Mouse (Mus musculus): ENCODE results near the gene Togaram2. TPM values are rescaled to one million over a fixed set of nuclear protein-coding genes. Genes with fewer than 3 reads are reported as not detected.

Gene Togaram2
- polyA plus RNA-seq, 1 experiment from 2014 or later = 2.3 TPM

GRCm38 (mm10) chr17:71705113-71705512 lies 32.1 kb downstream of the Togaram2 start:
- H3K4me1 ChIP-seq (ENCODE audit: control insufficient read depth, insufficient read depth, low read length) = peaks cover 18% of the 10 kb centered on the region
- no peaks in the 10 kb centered on the region for H3K27me3 ChIP-seq (ENCODE audit: control insufficient read depth, insufficient read depth, low read length)
- WGBS = 29% methylated on average over 1 of the region's 1 CpGs
- peak overlapping the region; percentile 85 for H3K27ac ChIP-seq (ENCODE audit: low read length)
- H3K4me2 ChIP-seq (ENCODE audit: low read depth, low read length) = no peak overlapping the region
- peaks cover 5% of the 10 kb centered on the region; the same call in 1 of the 2 replicates for H3K9me3 ChIP-seq (replicated peaks; ENCODE audit: control insufficient read depth, low read length)
- H3K9ac ChIP-seq (ENCODE audit: low read length) = peak overlapping the region; percentile 28
- H3K36me3 ChIP-seq (ENCODE audit: control insufficient read depth, insufficient read depth) = no peaks in the 10 kb centered on the region
- no peak overlapping the region for H3K4me3 ChIP-seq (ENCODE audit: low read length)
- peak; percentile 13; the same call in 1 of the 2 replicates for ATAC-seq (replicated peaks; ENCODE audit: extremely low read depth, insufficient read depth, low FRiP score)

DNA sequence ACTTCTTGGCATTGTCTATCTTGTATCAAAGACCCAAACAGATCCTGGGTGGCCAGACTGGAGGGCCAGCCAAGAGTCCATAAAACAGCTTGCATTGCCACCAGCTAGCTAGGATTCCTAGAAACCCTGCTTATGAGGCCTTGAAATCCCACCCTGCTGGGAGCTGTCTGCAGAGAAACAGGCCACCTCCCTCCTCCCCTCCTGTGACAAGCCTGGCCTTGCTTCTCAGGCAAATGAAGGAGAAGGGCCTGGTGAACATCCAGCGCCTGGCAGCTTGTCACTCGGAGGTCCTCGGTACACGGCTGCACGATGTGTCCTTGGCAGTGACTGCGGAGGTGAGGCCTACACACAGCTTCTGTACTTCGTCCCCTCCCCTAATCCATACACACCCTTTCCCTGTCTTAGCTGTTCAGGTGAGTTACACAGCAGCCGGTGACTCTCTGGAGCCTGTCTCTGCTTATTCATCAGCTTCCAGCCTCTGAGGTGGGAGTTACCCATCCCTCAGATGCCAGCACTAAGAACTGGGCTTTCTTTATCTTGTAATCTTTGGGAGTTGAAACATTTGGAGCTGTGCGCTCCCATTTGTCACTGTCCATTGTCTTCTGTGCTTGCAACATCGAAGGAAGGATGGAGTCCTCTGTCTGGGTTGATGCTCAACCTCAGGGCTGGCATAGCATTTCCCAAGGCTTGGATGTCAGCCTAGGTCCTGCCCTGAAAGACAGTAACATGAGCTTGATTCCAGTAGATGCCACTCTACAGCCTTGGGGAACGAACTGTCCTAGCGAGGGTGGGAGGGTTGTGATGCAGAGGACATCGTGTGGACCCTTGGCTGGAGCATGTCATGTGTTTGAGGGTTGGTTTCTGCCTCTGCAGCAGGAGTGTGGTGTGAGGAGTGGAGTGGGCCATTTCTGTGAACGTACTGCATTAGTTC lies 32.8 kb downstream of the Togaram2 start:
- no peak overlapping the region for H3K4me3 ChIP-seq (ENCODE audit: low read length)
- H3K27me3 ChIP-seq (ENCODE audit: control insufficient read depth, insufficient read depth, low read length) = no peaks in the 10 kb centered on the region
- peaks cover 5% of the 10 kb centered on the region; the same call in 1 of the 2 replicates for H3K9me3 ChIP-seq (replicated peaks; ENCODE audit: control insufficient read depth, low read length)
- WGBS = 54% methylated on average over 14 of the region's 14 CpGs
- no peaks in the 10 kb centered on the region for H3K36me3 ChIP-seq (ENCODE audit: control insufficient read depth, insufficient read depth)
- H3K4me2 ChIP-seq (ENCODE audit: low read depth, low read length) = no peak overlapping the region
- H3K27ac ChIP-seq (ENCODE audit: low read length) = peak overlapping the region; percentile 85
- peak; percentile 66 for ATAC-seq (replicated peaks; ENCODE audit: extremely low read depth, insufficient read depth, low FRiP score)
- H3K4me1 ChIP-seq (ENCODE audit: control insufficient read depth, insufficient read depth, low read length) = peaks cover 18% of the 10 kb centered on the region
- peak overlapping the region; percentile 28 for H3K9ac ChIP-seq (ENCODE audit: low read length)

GRCm38 (mm10) chr17:71707715-71708114 lies 34.7 kb downstream of the Togaram2 start:
- Histone ChIP-seq H3K4me2 (ENCODE audit: low read depth, low read length) (no peak overlapping the region), H3K36me3 (ENCODE audit: control insufficient read depth, insufficient read depth) (no peaks in the 10 kb centered on the region), H3K9ac (ENCODE audit: low read length) (no peak overlapping the region), H3K4me1 (ENCODE audit: control insufficient read depth, insufficient read depth, low read length) (peaks cover 28% of the 10 kb centered on the region), H3K9me3 (replicated peaks; ENCODE audit: control insufficient read depth, low read length) (peaks cover 5% of the 10 kb centered on the region; the same call in 1 of the 2 replicates), H3K27ac (ENCODE audit: low read length) (no peak overlapping the region), H3K27me3 (ENCODE audit: control insufficient read depth, insufficient read depth, low read length) (no peaks in the 10 kb centered on the region), H3K4me3 (ENCODE audit: low read length) (no peak overlapping the region)
- no peak for ATAC-seq (replicated peaks; ENCODE audit: extremely low read depth, insufficient read depth, low FRiP score)
- 58% methylated on average over 4 of the region's 4 CpGs for WGBS

- ATAC-seq (replicated peaks; ENCODE audit: extremely low read depth, insufficient read depth, low FRiP score) = peak; percentile 51; the same call in 1 of the 2 replicates
- no peaks in the 10 kb centered on the region for H3K27me3 ChIP-seq (ENCODE audit: control insufficient read depth, insufficient read depth, low read length)
- no peak overlapping the region for H3K4me2 ChIP-seq (ENCODE audit: low read depth, low read length)
- peaks cover 22% of the 10 kb centered on the region for H3K4me1 ChIP-seq (ENCODE audit: control insufficient read depth, insufficient read depth, low read length)
- H3K4me3 ChIP-seq (ENCODE audit: low read length) = no peak overlapping the region
- H3K27ac ChIP-seq (ENCODE audit: low read length) = peak overlapping the region; percentile 74
- WGBS = 44% methylated on average over 6 of the region's 6 CpGs
- H3K9me3 ChIP-seq (replicated peaks; ENCODE audit: control insufficient read depth, low read length) = no peaks in the 10 kb centered on the region
- H3K36me3 ChIP-seq (ENCODE audit: control insufficient read depth, insufficient read depth) = no peaks in the 10 kb centered on the region
- no peak overlapping the region for H3K9ac ChIP-seq (ENCODE audit: low read length)
Observed at GRCm38 (mm10) chr17:71712279-71712678, 39.2 kb downstream of the Togaram2 start.

DNA sequence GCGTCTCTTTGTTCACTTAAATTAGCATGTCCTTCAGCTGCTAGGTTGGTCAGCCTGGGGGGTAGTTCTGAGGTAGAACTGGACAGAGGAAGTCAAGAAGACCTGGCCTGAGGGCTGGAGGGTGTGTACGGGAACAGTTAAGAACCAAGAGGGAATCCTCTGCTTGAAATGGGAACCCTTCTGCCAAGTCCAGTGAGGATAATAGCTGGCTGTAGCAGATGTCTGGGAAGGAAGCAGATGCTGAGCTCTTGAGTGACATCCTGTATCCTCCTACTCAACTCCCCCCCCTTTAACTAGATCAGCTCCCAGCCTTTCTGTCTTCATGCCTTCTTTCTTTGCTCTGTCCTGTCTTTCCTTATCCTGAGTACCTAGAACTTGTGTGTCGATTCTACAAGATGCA lies 42.0 kb downstream of the Togaram2 start:
- H3K4me3 ChIP-seq (ENCODE audit: low read length) = no peak overlapping the region
- H3K4me1 ChIP-seq (ENCODE audit: control insufficient read depth, insufficient read depth, low read length) = peaks cover 17% of the 10 kb centered on the region
- no peaks in the 10 kb centered on the region for H3K36me3 ChIP-seq (ENCODE audit: control insufficient read depth, insufficient read depth)
- 61% methylated on average over 3 of the region's 3 CpGs for WGBS
- H3K4me2 ChIP-seq (ENCODE audit: low read depth, low read length) = no peak overlapping the region
- H3K9me3 ChIP-seq (replicated peaks; ENCODE audit: control insufficient read depth, low read length) = no peaks in the 10 kb centered on the region
- no peak for ATAC-seq (replicated peaks; ENCODE audit: extremely low read depth, insufficient read depth, low FRiP score)
- H3K27ac ChIP-seq (ENCODE audit: low read length) = no peak overlapping the region
- H3K9ac ChIP-seq (ENCODE audit: low read length) = no peak overlapping the region
- H3K27me3 ChIP-seq (ENCODE audit: control insufficient read depth, insufficient read depth, low read length) = no peaks in the 10 kb centered on the region

- Histone ChIP-seq H3K27me3 (ENCODE audit: control insufficient read depth, insufficient read depth, low read length) (no peaks in the 10 kb centered on the region), H3K4me3 (ENCODE audit: low read length) (no peak overlapping the region), H3K27ac (ENCODE audit: low read length) (no peak overlapping the region), H3K4me1 (ENCODE audit: control insufficient read depth, insufficient read depth, low read length) (peaks cover 21% of the 10 kb centered on the region), H3K9ac (ENCODE audit: low read length) (no peak overlapping the region), H3K36me3 (ENCODE audit: control insufficient read depth, insufficient read depth) (no peaks in the 10 kb centered on the region), H3K4me2 (ENCODE audit: low read depth, low read length) (no peak overlapping the region), H3K9me3 (replicated peaks; ENCODE audit: control insufficient read depth, low read length) (no peaks in the 10 kb centered on the region)
- no peak for ATAC-seq (replicated peaks; ENCODE audit: extremely low read depth, insufficient read depth, low FRiP score)
- 87% methylated on average over 8 of the region's 8 CpGs for WGBS
Observed at GRCm38 (mm10) chr17:71717881-71718625, 45.0 kb downstream of the Togaram2 start.

DNA sequence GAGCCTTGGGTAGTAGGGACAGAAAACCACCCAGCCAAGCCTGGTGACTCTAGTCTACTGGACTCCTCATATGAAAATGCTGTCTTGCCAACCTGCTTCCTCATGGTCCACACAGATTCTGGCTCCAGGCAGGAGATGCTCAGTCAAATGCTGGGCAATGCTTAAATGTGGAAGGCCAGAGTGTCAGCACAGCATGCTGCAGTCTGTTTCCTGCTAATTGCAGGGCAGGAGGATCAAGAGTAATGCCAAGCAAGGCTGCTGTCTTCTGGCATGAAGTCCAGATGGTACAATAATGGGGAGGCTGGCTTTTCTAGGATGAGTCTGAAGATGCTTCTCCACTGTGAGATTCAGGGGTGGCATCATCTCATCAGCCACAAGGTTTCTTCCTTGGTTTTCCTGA lies 47.4 kb downstream of the Togaram2 start:
- H3K27ac ChIP-seq (ENCODE audit: low read length) = peak overlapping the region; percentile 97
- no peaks in the 10 kb centered on the region for H3K27me3 ChIP-seq (ENCODE audit: control insufficient read depth, insufficient read depth, low read length)
- no peaks in the 10 kb centered on the region for H3K9me3 ChIP-seq (replicated peaks; ENCODE audit: control insufficient read depth, low read length)
- H3K4me2 ChIP-seq (ENCODE audit: low read depth, low read length) = no peak overlapping the region
- peak overlapping the region; percentile 61 for H3K9ac ChIP-seq (ENCODE audit: low read length)
- no peak for ATAC-seq (replicated peaks; ENCODE audit: extremely low read depth, insufficient read depth, low FRiP score)
- no peak overlapping the region for H3K4me3 ChIP-seq (ENCODE audit: low read length)
- H3K36me3 ChIP-seq (ENCODE audit: control insufficient read depth, insufficient read depth) = no peaks in the 10 kb centered on the region
- H3K4me1 ChIP-seq (ENCODE audit: control insufficient read depth, insufficient read depth, low read length) = peaks cover 19% of the 10 kb centered on the region

- H3K27me3 ChIP-seq (ENCODE audit: control insufficient read depth, insufficient read depth, low read length) = no peaks in the 10 kb centered on the region
- H3K36me3 ChIP-seq (ENCODE audit: control insufficient read depth, insufficient read depth) = no peaks in the 10 kb centered on the region
- peaks cover 19% of the 10 kb centered on the region for H3K4me1 ChIP-seq (ENCODE audit: control insufficient read depth, insufficient read depth, low read length)
- H3K27ac ChIP-seq (ENCODE audit: low read length) = peak overlapping the region; percentile 97
- H3K9me3 ChIP-seq (replicated peaks; ENCODE audit: control insufficient read depth, low read length) = no peaks in the 10 kb centered on the region
- peak; percentile 95 for ATAC-seq (replicated peaks; ENCODE audit: extremely low read depth, insufficient read depth, low FRiP score)
- H3K4me2 ChIP-seq (ENCODE audit: low read depth, low read length) = peak overlapping the region; percentile 33; the same call in 1 of the 2 replicates
- peak overlapping the region; percentile 61 for H3K9ac ChIP-seq (ENCODE audit: low read length)
- no peak overlapping the region for H3K4me3 ChIP-seq (ENCODE audit: low read length)
- 30% methylated on average over 3 of the region's 3 CpGs for WGBS
Observed at GRCm38 (mm10) chr17:71721019-71721418, 48.0 kb downstream of the Togaram2 start.

DNA sequence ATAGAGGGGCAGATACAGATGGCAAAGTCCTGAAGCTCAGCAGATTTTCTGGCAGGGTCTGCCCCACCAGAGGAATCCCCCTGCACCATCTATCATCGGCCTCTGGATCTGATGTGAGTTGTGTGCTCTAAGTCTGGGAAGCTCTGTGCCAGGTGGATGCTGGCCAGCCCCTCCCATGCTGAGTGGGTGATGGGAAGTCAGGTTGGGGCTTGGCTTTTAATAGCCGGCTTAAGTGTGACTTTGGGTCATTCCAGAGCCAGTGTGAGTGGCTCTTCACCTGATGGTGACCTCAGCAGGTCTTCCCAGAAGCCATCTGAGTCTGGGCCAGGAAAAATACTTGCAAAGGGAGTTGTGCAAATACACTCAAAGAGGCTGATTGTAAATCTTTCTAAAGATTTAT lies 57.6 kb downstream of the Togaram2 start:
- no peak overlapping the region for H3K9ac ChIP-seq (ENCODE audit: low read length)
- 29% methylated on average over 2 of the region's 2 CpGs for WGBS
- H3K4me1 ChIP-seq (ENCODE audit: control insufficient read depth, insufficient read depth, low read length) = no peaks in the 10 kb centered on the region
- no peaks in the 10 kb centered on the region for H3K27me3 ChIP-seq (ENCODE audit: control insufficient read depth, insufficient read depth, low read length)
- H3K4me3 ChIP-seq (ENCODE audit: low read length) = no peak overlapping the region
- no peak overlapping the region for H3K27ac ChIP-seq (ENCODE audit: low read length)
- ATAC-seq (replicated peaks; ENCODE audit: extremely low read depth, insufficient read depth, low FRiP score) = peak; percentile 72
- H3K36me3 ChIP-seq (ENCODE audit: control insufficient read depth, insufficient read depth) = no peaks in the 10 kb centered on the region
- H3K4me2 ChIP-seq (ENCODE audit: low read depth, low read length) = no peak overlapping the region
- H3K9me3 ChIP-seq (replicated peaks; ENCODE audit: control insufficient read depth, low read length) = peaks cover 4% of the 10 kb centered on the region; the same call in 1 of the 2 replicates

Measured in heart, embryonic 16.5 days (tissue).